Mouse (Mus musculus) ES-Bruce4 (cell line): Measurements from ENCODE around the gene BC051665.

Experiments
- CTCF ChIP-seq: IDR thresholded peaks from one replicate; pipeline ENCODE4 v1.8.1; 2011; ENCODE audit warnings: low read depth, low read length
- EP300 ChIP-seq: IDR thresholded peaks from 2 replicates; pipeline ENCODE4 v1.6.1; 2011; ENCODE audit warnings: low read depth, low read length; ENCODE audit not compliant: insufficient read depth

GRCm38 (mm10) chr13:60755251-60755650 is 30.9 kb downstream of the BC051665 start:
- TF ChIP-seq CTCF (no peak), EP300 (no peak)
